Mouse (Mus musculus): ENCODE data around the gene Chchd5.

Gene Chchd5

DNA sequence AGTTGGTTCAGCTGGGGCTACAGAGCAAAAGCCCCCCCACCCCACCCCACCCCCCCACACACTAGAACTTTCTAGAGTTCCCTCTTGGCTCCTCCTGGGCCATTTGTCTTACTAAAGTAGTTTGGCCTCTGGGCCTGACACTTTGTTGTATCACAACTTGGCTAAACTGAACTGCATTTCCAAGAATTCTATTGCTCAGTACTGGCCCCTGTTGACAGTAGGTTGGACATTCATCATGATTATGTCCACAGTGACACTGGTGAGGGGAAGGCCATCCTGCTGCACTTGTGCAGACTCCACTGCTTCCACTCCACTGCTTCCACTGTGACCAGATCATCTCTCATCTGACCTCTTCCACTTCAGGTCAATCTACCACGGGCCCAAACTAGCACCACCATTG lies 23.3 kb downstream of the Chchd5 start:
- DNase-seq (ENCODE audit: low read depth): no peak

DNA sequence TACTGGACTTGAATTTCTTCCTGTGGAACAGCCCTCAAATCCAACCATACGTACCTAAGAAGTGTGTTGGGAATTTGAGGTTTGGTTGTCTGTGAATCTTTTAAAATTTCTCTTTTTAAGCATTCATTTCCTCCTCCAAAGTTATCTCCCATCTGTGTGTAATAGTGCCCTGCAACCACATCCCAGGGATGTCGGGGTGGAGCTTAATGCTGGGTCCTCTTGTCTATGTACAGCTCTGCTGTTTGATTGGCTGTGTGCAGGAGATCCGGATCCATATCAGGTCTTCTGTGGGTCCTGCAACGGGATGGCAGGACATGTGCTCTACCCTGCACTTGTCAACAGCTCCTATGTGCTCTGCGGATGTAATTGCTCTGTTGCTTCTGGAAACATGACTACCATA lies 35.3 kb downstream of the Chchd5 start:
- no peak for DNase-seq (ENCODE audit: low read depth)

DNA sequence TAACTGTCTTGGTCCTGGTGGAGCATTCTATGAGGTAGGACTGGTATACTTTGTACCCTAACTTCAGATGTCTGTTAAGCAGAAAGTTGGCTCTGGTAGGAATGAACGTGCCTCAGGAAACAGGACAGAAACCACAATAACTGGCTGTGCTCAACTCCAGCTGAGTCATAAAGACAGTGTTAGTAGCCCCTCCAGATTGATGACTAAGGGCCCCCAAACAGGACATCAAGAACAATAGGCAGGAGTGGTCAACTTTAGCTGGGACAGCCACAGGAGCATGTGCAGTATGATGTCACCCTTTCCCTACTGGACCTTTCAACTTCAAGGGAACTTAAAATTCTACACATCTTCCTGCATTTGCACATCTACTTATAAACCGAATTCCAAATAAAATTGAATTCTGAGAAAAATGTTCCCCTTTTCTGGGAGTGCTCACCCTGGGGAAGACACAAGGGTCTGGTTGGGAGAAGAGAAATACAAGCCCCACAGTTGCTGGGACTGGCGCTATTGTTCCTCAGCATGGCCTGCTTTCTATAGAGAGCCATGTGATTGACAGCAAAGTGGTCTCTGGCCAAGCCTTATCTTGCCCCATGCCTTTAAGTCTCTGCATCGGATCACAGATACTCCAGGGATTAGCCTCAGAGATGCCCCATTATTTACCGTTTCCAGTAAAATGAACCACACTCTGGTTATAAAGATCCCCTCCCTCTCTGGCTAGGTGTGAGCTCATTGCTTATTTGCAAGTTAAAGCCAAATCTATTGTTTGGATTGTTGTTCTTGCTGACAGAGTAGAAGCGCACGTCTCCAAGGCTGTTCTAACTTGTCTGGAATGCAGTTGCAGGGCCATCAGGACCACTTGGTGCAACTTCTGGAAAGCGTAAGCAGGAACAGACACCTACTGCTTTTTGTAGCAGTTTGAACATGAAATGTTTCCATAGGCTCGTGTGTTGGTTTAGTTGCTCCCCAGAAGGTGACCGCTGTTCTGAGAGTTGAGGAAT lies 37.3 kb downstream of the Chchd5 start:
- DNase-seq (ENCODE audit: low read depth): no peak

DNA sequence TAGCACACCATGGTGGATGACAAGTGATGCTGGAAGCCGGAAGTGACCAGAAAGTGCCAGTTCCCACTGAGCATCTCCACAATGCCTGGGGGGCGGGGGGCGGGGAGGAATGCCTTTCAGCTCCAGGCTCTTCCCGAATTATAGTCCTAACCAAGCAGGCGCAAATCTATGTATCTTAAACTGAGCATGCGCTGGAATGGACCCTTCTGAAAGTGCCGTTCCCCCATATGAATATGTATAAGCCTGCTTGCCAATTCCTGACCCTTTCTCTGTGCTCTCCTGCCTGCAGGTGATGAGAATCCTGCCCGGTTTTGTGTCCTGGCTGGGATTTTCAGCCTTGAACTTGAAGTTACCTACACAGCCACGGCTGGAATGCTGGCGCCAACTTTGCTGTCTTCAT lies 43.9 kb downstream of the Chchd5 start:
- DNase-seq (ENCODE audit: low read depth): no peak

DNA sequence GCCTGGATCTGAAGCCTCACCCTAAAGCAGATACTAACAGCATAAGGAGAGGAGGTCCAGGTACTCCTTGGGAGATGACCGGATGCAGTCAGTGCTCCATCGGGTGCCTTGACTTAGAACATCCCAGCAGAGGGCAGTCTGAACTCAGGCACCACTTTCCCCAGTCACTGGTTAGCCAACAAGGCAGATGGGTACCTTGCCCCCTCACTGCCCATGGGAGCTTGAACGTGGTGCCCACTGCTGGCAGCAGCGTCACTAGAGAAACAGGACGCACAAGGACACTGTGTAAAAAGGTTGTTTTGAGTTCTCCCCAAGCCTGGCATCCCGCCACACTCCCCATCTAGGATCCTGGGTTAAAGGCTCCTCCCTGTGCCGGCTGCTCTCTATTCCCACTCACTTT lies 45.0 kb downstream of the Chchd5 start:
- no peak for DNase-seq (ENCODE audit: low read depth)

DNA sequence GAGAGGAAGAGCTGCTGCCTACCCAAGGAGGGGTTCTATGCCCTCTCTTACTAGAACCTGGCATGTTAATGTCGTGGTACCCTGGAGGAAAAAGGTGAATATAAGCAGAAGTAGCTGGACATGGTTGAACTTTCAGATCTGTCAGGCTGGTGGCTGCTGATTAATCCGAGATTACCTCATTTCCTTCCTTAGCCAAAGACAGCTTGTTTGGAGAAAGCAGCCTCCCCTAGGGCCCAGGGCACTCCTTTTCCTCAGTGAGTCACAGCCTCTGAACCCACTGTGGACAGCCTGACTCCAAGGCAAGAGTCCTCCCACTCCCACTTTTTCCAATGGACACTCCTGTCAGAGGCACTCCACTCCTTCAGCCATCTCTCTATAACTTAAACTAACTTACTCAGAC lies 46.1 kb downstream of the Chchd5 start:
- DNase-seq (ENCODE audit: low read depth): no peak

DNA sequence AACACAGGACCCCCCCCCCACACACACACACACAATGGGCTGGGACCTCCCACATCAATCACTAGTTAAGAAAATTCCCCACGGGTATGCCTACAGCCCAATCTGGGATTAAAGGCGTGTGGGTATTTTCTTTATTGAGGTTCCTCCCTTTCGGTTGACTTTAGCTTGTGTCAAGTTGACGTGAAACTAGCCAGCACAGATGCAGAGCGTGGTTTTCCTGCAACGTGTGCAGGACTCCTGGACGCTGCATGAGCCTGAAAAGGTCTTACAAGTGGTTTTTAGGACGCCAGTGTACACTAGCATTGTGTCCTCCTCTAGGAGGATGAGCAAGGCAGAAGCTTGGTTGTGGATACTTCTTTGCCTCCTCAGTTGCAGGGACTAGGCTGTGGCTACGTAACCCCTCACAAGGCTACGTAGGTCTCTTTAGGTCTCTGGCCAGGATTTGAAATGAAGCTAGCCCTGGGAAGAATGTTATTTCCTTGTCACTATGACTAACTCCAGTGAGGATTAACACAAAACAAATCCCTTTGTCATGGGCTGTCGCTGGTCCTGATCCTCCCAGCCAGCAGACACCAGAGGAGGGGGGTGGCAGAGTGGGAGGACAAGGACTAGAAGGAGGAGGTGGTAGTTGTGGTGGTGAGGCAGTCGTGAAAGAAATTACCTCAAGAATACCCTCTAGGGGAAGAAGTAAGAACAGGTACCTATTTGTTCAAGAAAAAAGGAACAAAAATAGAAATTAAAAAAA lies 47.3 kb downstream of the Chchd5 start:
- DNase-seq (ENCODE audit: low read depth): no peak

DNA sequence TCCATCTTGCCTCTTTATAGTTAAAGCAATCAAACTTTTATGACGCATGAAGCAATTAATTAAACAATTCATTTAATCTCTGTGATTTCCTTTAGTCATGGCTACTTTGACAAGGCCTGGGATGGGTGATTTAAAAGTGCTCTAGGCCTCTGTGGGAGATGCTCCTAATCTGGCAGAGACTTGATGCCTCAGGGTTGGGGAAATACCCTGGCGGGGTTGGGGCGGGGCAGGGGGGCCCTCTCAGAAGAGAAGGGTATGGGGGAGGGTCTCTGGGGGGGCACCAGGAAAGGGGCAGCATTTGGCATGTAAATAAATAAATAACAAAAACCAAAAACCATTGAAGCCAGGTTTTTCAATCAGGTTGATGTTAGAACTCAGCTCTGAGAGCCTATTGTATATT lies 48.2 kb downstream of the Chchd5 start:
- DNase-seq (ENCODE audit: low read depth): no peak

DNA sequence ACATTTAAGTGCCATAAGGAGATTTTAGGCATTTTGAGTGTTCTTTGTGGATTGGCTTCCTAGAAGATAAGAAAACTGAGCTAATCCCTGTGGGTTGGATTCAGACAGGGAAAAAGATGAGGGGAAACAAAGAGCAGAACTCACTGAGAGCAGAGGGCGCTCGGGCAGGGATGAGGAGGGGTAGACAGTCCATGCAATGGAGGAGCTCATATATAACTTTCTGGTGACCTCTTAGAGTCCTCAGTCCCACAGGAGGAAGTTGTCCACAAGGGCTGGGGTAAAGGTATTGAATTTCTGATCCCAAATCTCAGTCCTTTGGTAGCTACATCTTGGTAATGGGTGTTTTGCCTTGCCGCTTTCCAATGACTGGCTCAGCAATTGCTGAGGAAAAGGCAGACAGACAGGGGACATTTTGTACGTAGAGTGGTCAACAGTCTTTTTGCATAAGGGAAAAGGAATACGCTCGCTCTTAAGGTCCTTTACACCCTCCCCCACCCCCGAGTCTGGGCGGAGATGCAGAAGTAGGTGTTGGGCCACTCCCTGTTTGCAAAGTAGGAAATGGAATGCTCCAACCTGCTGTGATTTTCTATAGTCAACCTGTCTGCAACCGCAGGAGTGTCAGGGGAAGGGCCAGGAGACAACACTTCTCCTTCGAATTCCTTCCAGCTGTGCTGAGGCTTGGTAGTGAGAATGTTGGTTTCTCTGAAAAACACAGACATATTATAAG lies 48.8 kb downstream of the Chchd5 start:
- DNase-seq (ENCODE audit: low read depth): no peak

DNA sequence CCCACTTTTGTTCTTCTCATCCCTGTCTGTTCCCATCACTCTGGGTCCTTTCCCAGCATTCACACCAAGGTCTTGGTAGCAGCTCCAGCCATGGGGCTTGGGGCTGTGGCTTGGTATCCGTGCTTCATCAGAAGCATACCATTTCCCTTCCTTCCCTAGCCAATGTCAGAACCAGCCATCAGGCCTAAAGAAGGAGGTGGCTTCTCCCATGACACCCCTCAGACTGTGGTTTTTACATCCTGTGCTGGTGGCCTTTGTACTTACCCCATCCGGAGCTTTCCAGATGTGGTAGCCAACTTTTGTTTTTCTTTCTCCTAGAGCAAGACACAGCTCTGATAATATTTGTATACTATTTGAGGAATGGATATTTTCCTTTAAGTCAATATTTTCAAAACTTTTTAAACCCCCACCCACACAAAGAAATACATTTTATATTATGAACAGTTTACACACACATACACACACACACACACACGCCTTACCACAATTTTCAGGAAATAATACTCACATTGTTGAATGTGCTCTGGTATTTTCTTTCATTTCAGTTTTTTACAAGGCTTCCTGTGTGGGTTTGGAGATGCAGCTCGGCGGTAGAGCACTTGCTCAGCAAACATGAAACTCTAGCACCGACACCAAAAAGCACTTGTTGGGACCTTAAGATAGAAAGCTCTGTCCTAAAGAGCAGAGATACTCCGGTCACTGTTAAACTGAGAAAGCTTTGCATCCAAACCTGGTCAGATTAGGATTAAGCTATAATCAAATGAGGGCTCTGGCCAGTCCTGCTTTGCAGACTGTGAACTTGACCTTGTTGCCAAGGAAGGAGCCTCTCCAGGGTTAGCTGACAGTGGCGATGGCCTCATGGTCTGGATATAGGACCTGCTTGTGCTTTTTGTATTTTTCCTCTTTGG lies 50.7 kb downstream of the Chchd5 start:
- no peak for DNase-seq (ENCODE audit: low read depth)

DNA sequence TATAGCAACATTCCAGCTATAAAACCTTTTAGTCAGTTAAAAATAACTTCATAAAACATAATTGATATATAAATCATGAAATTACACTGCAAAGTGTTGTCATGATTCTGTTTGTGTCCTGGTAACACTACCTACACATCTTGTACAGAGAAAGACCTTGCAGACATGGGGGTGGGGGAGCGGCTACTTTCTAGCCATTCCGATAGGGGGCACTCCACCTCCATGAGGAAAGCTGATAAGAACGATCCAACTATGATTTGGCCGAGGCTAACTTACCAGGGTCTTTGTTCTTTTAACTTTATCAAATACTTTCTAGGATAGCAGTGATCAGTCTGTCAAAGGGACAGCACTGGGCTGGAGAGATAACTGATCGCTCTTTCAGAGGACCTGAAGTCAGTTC lies 52.0 kb downstream of the Chchd5 start:
- DNase-seq (ENCODE audit: low read depth): no peak

DNA sequence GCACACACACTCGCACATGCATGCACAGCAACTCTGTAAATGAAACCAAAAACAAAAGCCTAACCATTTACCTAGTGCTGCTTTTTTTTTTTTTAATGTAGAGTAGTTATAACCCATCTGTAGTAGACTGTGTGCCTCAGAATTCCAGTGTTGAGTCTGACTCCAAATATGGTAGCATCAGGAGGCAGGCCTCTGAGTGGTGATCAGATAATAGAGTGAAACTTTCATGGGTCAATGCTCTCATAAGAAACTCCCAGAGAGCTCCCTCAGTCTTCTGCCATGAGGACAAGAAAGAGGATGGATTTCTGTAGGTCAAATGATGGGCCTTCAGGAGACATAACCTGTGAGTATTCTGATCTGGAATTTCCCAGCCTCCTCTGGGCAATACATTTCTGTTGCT lies 52.9 kb downstream of the Chchd5 start:
- DNase-seq (ENCODE audit: low read depth): no peak

DNA sequence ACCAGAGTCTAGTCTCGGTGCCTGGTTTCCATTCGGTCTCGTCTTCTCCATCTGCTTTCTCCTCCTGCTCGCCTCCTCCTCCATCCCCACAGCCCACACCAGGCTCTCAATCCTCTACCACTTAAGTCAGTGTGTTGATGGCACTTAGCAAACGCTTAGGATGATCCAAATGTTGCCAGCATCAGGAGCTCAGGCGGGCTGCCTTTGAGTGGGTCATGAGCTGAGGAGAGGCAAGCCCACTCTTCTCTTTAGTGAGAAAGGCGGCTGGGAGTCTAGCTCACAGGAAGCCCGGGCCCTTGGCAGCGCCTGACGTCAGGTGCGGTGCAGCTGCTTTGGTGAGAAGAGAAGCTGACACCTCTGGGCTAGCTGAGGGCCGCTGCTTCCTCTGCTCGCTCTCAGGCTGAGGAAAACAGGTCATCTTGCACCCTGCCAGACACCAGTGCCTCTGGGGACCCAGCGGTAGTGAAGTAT lies 54.1 kb downstream of the Chchd5 start:
- no peak for DNase-seq (ENCODE audit: low read depth)

Measured in fibroblast of lung, adult 2 months (primary cell).